Mouse (Mus musculus) activated CD4-positive, CD25-positive, alpha-beta regulatory T cell, adult 4 months (primary cell): Measurements from ENCODE around the gene Tmem35b. TPM values are rescaled to one million over a fixed set of nuclear protein-coding genes. Genes with fewer than 3 reads are reported as not detected.

Experiments used
- ATAC-seq: one replicate; pipeline ENCODE4 v1.8.0; 2017
- polyA plus RNA-seq, 2 experiments: library from polyadenylated mRNA; unstranded; fragments of 100-300 nt; shearing (Covaris generic); gene quantifications; one replicate each; pipeline ENCODE4 v1.2.1; 2017

The Tmem35b gene
- polyA plus RNA-seq, 2 experiments from 2014 or later: 13.9 to 16.6 TPM

DNA sequence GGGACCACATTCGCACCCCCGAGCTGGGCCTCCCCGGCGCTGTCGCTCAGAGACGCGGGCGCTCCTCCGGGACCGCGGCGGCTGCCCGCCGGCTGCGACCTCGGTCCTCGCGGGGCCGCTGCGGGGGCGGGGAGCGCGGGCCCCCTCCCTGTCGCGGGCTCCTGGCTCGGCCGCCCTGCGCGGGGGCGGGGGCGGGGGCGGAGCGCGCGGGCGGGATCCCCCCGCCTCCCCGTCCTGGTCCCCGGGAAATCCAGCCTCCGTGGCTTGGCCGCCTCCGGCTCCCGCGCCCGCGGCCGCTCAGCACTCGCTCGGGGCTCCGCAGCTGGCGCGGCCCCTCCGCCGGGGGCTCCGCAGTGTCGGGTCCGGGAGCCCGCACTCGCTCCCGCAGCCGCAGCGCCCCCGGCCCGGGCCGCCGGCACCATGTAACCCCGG lies 45.4 kb downstream of the Tmem35b start, which contains the start of gene Dlgap3:
Gene Dlgap3, plus strand, starts transcription at position 291 of the 432 bp plus-strand sequence.
- ATAC-seq: no peak

DNA sequence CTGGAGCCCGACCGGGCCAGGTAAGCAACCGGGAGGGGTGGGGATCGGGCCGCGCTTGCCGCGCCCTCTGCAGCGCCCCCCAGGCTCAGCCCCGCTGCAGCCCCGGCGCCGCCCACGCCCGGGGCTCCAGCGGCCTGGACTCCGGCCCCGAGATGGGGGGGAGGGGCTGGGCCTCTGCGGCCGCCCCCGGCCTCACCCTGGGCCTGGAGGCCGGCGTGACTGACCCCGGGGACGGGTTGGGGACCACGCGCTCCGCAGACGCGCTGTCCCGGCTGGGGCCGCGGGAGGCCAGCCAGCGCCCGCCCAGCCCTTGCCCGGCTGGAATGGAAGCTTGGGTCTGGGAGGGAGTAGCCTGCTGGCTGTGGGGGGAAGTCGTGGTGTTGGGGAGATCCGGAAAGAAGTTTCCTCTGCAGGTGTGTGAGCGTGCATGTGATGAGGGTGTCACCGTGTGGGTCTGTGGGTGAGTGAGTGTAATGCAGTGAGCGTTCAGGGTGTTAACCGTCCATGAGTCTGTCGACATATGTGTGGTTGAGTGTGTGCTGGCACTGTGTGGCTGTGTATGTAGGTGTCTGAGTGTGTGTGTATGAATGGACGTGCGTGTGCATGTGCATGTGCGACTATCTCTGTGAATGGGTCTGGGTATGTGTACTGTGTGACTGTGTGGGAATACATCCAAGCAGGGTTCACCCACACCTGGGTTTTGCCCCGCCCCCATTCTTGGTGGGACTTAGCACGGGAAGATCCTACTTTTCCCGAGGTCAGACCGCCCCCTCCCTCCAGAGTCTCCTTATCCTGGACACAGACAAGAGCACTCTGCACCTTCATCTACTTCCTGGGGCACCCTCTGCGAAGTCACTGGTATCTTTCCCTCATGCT lies 46.1 kb downstream of the Tmem35b start:
- no peak for ATAC-seq

DNA sequence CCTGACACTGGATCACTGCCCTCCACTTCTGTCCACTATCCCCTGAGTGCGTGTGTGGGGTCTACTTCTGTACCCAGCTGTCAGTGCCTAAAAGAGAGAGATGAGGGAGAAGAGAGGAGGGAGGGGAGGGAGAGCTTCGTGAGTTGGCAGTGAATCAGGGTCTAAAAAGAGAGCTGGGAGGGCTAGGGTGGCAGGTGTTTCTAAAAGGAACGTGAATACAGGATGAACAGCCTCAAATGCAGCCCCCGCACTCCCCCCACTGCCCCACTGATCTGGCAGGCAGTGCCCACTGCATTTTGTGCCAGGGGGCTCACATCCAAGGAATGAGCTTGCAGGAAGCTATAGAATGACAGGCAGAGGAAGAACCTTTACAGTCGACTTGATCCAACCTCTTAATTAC lies 47.4 kb downstream of the Tmem35b start:
- no peak for ATAC-seq

DNA sequence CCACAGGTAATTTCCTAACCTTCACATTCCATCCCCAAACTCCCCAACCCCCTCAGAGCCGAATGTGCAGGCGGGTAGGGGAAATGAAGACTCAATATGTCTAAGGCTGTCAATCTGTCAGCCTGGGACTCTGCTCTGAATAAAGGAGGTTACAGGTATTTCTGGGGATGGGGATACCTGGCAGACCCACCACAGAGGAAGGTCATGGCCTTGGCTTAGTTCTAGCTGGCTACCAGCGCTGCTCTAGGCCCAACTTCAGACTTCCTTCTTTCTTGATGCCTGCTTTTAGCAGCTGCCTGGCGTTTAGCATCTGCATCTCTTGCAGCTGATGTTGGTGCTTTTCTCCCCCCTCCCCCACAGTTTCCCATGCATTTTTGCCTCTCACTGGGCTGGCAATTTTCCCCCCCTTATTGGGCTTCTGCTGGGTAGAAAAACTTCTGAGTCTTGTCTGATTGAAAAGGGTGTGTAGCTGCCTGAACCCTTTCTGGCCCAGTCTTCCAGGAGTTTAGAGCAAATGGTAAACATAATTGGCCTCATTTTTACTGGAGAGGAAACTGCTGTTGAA lies 47.9 kb downstream of the Tmem35b start:
- ATAC-seq: no peak

DNA sequence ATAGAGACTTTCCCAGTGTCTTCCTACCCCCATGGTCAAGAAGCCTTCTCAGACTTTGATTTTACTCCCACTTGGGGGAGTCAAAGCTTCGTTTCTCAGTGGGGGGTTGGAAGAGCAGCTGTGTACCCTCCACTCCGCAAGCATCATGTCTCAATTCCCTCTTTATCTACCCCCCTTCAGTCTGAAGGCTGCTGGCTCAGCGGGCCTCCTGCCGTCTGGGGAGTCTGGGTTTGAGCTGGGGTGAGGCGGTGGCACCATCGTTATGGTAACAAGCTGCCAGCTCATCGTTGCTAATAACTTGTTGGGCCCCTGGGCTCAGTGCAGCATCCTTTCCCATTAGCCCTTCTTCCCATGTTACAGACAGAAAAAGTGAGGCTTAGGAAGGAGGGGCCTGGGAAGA lies 48.6 kb downstream of the Tmem35b start:
- no peak for ATAC-seq

DNA sequence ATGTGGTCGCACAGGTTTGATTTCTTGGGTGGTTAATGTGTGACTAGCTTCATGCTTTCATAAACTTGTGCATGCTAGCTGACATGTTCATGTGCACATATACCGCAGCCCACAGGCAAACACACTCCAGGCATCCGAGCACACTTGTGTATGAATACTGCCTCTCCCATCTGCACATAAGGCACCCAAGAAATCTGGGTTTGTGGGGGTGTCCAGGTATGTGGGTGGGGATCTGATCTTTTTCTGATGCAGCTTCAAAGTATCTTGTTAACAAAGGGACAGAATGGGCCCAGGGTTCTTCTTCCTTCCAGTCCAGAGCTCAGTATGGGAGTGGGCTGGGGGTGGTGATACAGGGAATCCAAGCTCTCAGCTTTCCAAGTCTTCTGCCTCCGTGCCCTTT lies 49.1 kb downstream of the Tmem35b start:
- no peak for ATAC-seq

DNA sequence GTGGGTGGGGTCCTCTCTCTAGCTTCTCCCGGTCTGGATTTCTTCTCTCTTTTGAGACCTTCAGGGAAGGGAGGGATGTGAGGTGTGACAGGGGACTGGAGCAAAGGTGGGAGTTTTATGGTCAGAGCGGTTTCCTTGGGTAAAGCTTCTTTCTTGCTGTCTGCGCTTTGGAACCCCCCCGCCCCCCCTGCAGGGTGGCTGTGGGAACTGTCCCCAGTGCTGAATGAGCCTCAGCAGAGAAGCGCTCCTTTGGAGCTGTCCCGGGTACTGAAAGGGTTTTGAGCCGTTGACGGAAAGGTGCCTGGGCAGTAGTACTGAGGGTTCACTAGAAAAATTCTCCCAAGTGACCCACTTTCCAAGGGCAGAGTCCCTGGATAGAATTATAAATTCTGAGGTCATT lies 50.0 kb downstream of the Tmem35b start:
- ATAC-seq: no peak

DNA sequence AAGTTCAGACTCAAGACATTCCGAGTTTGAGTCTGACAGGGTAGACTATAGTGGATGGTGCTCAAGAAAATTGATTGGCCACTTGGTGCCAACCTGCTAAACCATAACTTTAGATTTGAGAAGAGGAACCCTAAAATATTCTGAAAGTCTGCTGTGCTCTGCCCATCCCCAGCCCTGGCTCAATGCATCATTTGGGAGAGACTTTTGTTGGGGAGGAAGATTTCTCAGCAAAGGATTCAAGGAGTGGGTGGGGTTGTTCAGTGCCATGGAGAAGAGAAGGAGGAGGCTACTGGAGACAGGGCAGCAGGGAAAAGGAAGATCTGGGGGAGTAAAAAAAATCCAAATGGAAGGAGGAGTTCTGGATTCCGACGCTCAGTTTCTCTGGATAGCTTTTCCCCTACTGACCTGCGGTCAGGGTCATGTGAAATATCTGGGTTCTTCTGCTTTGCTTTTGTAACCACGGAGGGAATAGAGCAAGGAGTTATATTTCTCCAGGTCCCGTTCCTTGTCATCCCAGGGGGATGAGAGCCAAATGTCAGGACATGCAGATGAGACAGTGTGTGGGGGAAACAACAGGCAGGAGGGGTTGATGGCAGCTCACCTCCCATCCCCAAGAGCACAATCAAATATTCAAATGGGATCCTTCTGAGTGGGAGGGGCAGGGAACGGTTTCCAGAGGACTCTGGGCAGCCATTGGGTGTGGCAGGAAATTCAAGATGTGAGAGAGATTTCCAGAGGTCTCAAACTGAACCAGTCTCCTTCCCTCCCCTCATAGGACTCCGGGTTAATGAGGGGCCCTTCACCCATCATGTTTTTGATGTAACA lies 50.8 kb downstream of the Tmem35b start:
- no peak for ATAC-seq

DNA sequence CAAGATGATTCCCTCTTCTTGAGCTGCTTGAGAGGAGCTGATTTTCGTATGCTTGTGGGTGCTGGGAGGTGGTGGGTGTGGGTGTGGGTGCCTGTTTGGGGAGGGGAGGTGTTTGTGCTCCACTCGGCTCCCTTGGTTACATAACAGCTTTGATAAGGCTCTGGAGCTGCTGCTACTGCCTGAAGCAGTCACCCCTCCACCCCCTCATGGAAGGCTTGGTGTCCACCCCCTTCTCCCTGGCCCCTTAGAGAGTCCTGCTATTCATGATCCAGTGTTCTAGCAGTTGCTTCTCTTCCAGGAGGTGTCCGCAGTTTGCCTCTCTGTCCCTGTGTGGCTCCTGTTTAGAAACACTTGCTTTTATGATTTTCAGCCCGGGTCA lies 51.4 kb downstream of the Tmem35b start:
- ATAC-seq: no peak

DNA sequence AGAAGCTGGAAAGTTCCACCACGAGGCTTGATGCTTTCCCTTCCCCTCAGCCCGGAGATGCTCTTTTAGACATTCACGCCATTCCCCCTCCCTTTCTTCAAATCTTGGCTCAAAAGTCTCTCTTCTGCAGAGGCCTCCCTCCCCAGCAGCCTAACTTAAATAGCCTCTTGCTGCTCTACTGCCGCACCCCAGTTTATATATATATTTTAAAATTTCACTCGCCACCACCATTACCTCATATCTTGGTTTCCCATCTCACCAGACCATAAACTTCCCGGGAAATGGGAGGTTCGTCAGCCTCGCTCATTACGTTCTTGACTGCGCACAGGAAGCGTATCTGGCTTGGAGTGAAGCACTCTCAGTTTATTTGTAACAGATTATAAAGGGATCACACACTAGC lies 54.5 kb downstream of the Tmem35b start:
- no peak for ATAC-seq

DNA sequence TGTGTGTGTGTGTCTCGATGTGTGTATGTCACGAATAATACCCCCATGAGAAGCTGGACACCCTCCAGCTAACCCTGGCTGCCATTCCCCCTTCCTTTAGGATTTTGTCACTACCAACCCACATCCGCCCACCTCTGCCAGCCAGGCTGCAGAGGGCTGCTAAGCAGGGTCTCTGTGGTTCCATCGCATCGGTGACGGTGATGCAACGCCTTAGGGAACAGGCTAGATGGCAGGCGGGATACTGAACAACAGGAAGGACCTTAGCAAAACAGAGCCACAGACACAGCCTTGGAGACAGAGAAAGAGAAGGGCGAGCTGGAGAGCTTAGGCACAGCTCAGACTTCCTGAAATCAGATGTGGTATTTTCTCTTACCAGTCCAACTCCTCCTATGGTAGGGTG lies 55.2 kb downstream of the Tmem35b start:
- no peak for ATAC-seq

Other genes with a start within 250 kb of the Tmem35b start
- 10 to 100 TPM; 17.4 to 17.6 TPM for gene Zmym4, start 155.6 kb upstream of the Tmem35b start, polyA plus RNA-seq
- 10 to 100 TPM; 39.7 to 50.1 TPM for gene Sfpq, start 102.4 kb upstream of the Tmem35b start, polyA plus RNA-seq
- gene Zmym1, start 62.5 kb upstream of the Tmem35b start, polyA plus RNA-seq: 10 to 100 TPM; 10.7 to 28.0 TPM
- 10 to 100 TPM; 13.1 to 14.1 TPM for gene Zmym6, start 46.3 kb upstream of the Tmem35b start, polyA plus RNA-seq
- gene Dlgap3, start 45.5 kb downstream of the Tmem35b start, polyA plus RNA-seq: not detected
- gene Smim12, start 120.1 kb downstream of the Tmem35b start, polyA plus RNA-seq: 10 to 100 TPM; 42.1 to 43.4 TPM
- gene Gja4, start 190.3 kb downstream of the Tmem35b start, polyA plus RNA-seq: not detected
- not detected for gene Gjb3, start 207.2 kb downstream of the Tmem35b start, polyA plus RNA-seq
- gene Gjb4, start 230.4 kb downstream of the Tmem35b start, polyA plus RNA-seq: not detected
- gene Gjb5, start 234.5 kb downstream of the Tmem35b start, polyA plus RNA-seq: not detected